Mouse (Mus musculus) hindbrain, embryonic 16.5 days (tissue): Measurements from ENCODE around the gene Pom121. TPM values are rescaled to one million over a fixed set of nuclear protein-coding genes. Genes with fewer than 3 reads are reported as not detected.
A peak's percentile ranks its signal among the peaks of the same experiment; 100 is the strongest.

Source experiments
- ATAC-seq: fragments of 200-750 bp; cut with Nextera tagmentation; 2 replicates; pipeline ENCODE4 v1.8.0; 2017; ENCODE audit warnings: moderate TSS enrichment, moderate library complexity
- H3K27ac ChIP-seq: fragments of 300-500 bp; sonication (generic); 2 replicates; pipeline ENCODE4 v1.5.1; 2014; ENCODE audit warnings: low read depth, mild to moderate bottlenecking, control low read depth, low read length, moderate library complexity
- H3K27me3 ChIP-seq: fragments of 300-500 bp; sonication (generic); replicated peaks from 2 replicates; pipeline ENCODE4 v1.6.1; 2014; ENCODE audit warnings: low read length; ENCODE audit not compliant: control insufficient read depth, insufficient read depth
- H3K36me3 ChIP-seq: fragments of 300-500 bp; sonication (generic); 2 replicates; pipeline ENCODE4 v1.6.1; 2014; ENCODE audit warnings: mild to moderate bottlenecking, low read length, moderate library complexity, mixed read lengths; ENCODE audit not compliant: control insufficient read depth, insufficient read depth
- H3K4me1 ChIP-seq: fragments of 300-500 bp; sonication (generic); 2 replicates; pipeline ENCODE4 v1.6.1; 2014; ENCODE audit warnings: low read depth, low read length; ENCODE audit not compliant: control insufficient read depth, insufficient read depth
- H3K4me2 ChIP-seq: fragments of 300-500 bp; sonication (generic); 2 replicates; pipeline ENCODE4 v1.6.1; 2014; ENCODE audit warnings: mild to moderate bottlenecking, low read length, control low read depth, moderate library complexity
- H3K4me3 ChIP-seq: fragments of 300-500 bp; sonication (generic); 2 replicates; pipeline ENCODE4 v1.5.1; 2014; ENCODE audit warnings: mild to moderate bottlenecking, low read length, control low read depth, moderate library complexity
- H3K9ac ChIP-seq: fragments of 300-500 bp; sonication (generic); 2 replicates; pipeline ENCODE4 v1.6.1; 2014; ENCODE audit warnings: low read depth, mild to moderate bottlenecking, control low read depth, low read length, moderate library complexity
- H3K9me3 ChIP-seq: fragments of 300-500 bp; sonication (generic); 2 replicates; pipeline ENCODE4 v1.6.1; 2014; ENCODE audit warnings: mild to moderate bottlenecking, low read length, moderate library complexity; ENCODE audit not compliant: control insufficient read depth
- WGBS: fragments of 180-500 bp; shearing (Covaris S2); extraction: QIAGEN DNeasy Blood & Tissue Kit; methylation state at CpG from one replicate; pipeline ENCODE4 v1.1.7; 2014; 5-methylcytosine and 5-hydroxymethylcytosine counted together
- polyA plus RNA-seq: library from polyadenylated mRNA; unstranded; fragments of >200 nt; fragmentation: Nextera tagmentation; extraction: Ambion mirVana; gene quantifications from 2 replicates; pipeline ENCODE4 v1.2.1, GENCODE M21; 2015

Gene Pom121
- 7.4 and 9.1 TPM in 2 replicates for polyA plus RNA-seq

DNA sequence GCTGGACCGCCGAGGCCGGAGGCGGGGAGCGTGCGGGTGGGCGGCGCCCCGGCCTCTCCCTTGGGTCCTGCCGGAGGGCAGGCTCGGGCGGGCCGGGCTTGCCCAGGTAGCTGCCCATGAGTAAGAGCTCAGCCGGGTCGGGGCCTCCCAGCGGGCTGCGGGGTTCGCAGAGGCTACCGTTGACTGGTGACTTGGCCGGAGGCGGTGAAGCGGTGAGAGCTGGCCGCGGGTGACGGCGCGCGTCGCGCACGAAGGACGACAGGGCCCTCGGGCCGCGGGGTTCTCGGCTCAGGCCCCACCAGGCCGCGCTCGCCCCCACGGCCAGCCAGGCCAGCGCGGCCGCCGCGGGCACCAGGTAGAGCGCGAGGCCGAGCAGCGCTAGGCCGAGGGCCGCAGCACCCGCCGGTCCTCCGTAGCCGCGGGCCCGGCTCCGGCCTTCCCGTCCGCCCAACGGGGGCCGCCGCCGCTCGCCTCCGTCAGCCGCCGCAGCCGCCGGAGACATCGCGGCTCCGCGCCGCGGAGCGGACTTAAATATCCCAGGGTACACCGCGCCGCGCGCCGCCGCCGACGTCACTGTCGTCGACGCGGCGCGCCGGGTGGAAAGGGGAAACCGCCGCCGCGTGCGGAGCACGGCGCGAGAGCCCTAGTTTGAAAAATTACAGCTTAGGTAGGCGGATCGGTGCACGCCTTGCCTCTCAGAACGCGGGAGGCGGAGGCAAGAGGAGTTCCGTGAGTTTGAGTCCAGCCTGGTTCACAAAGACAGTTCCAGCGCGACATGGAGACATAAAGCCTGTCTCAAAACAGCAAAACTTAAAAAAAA, at the start of gene Pom121:
Pom121 (minus strand) TSS at position 543 of the 820 bp plus-strand sequence.
- Histone ChIP-seq H3K9ac (peak within 1 kb of the TSS; percentile 98), H3K27me3 (0 out of 2 replicates have a peak, but pooled peaks cover 1% of the 10 kb centered on the region), H3K4me2 (peak within 1 kb of the TSS; percentile 89), H3K27ac (peak within 1 kb of the TSS; percentile 84), H3K36me3 (peaks cover 18% of the 10 kb centered on the region), H3K9me3 (no peaks in the 10 kb centered on the region), H3K4me1 (peaks cover 17% of the 10 kb centered on the region), H3K4me3 (peak within 1 kb of the TSS; percentile 99)
- under 1% methylated on average over 43 of the region's 110 CpGs for WGBS
- peak; percentile 94 for ATAC-seq

DNA sequence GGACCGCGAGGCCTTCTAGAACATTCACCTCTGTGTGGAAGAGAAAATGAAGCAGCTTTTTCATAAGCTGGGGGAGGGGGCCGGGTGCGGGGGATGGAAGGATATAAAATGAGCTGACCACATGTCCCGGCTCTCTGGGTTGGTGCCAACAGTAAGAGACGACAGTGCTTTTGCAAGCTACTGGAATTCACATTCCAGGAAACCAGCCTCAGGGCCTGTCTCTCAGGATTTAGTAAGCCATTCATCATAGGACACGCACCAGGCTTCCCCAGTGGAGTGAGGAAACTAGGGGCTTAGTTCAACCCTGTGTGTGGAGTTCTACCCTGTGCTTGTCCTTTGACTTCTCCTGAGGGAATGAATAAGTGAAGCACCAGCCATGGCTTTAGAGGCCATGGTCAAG, 48.1 kb upstream of the Pom121 start:
- 65% methylated on average over 7 of the region's 7 CpGs for WGBS
- Histone ChIP-seq H3K4me3 (no peak overlapping the region), H3K4me1 (no peaks in the 10 kb centered on the region), H3K9me3 (no peaks in the 10 kb centered on the region), H3K4me2 (no peak overlapping the region), H3K36me3 (peaks cover 28% of the 10 kb centered on the region), H3K27ac (no peak overlapping the region), H3K9ac (no peak overlapping the region), H3K27me3 (no peaks in the 10 kb centered on the region)
- no peak for ATAC-seq

- Histone ChIP-seq H3K9ac (no peak overlapping the region), H3K4me3 (no peak overlapping the region), H3K4me2 (no peak overlapping the region), H3K4me1 (no peaks in the 10 kb centered on the region), H3K9me3 (0 out of 2 replicates have a peak, but pooled peaks cover 3% of the 10 kb centered on the region), H3K27ac (no peak overlapping the region), H3K27me3 (no peaks in the 10 kb centered on the region), H3K36me3 (peaks cover 40% of the 10 kb centered on the region)
- ATAC-seq = no peak
- WGBS = 96% methylated on average over 10 of the region's 10 CpGs
Measured at GRCm38 (mm10) chr5:135435039-135435438, 40.7 kb upstream of the Pom121 start.

- Histone ChIP-seq H3K4me3 (no peak overlapping the region), H3K4me2 (no peak overlapping the region), H3K9me3 (0 out of 2 replicates have a peak, but pooled peaks cover 3% of the 10 kb centered on the region), H3K27ac (no peak overlapping the region), H3K4me1 (no peaks in the 10 kb centered on the region), H3K9ac (no peak overlapping the region), H3K27me3 (no peaks in the 10 kb centered on the region), H3K36me3 (peaks cover 40% of the 10 kb centered on the region)
- ATAC-seq = no peak
- 99% methylated on average over 4 of the region's 4 CpGs for WGBS
Measured at GRCm38 (mm10) chr5:135433861-135434260, 39.5 kb upstream of the Pom121 start.

GRCm38 (mm10) chr5:135431111-135431510, 36.8 kb upstream of the Pom121 start:
- WGBS = 72% methylated on average over 6 of the region's 6 CpGs
- no peak overlapping the region for H3K4me2 ChIP-seq
- no peak for ATAC-seq
- no peak overlapping the region for H3K4me3 ChIP-seq
- peaks cover 42% of the 10 kb centered on the region for H3K36me3 ChIP-seq
- no peaks in the 10 kb centered on the region for H3K4me1 ChIP-seq
- H3K27ac ChIP-seq = no peak overlapping the region
- H3K27me3 ChIP-seq = no peaks in the 10 kb centered on the region
- H3K9me3 ChIP-seq = 0 out of 2 replicates have a peak, but pooled peaks cover 3% of the 10 kb centered on the region
- H3K9ac ChIP-seq = no peak overlapping the region

DNA sequence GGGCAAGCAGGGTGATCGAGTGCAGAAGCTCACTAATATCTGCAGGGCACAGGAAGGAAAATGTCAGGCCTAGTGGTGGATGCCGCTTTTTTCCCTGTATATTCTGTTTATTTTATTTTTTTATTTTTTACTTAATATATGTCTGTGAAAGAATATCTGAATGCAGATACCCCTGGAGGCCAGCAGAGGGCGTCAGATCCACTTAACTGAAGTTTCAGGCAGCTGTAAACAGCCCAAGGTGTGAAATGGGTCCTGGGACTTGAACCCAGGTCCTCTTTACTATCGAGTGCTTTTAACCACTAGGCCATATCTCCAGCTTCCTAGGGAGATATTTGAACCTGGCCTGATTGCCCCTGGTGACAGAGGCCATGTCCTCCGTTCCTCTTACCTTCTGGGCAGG, 34.4 kb upstream of the Pom121 start:
- Histone ChIP-seq H3K36me3 (peaks cover 42% of the 10 kb centered on the region), H3K9ac (no peak overlapping the region), H3K4me1 (no peaks in the 10 kb centered on the region), H3K27ac (no peak overlapping the region), H3K27me3 (no peaks in the 10 kb centered on the region), H3K9me3 (no peaks in the 10 kb centered on the region), H3K4me3 (no peak overlapping the region), H3K4me2 (no peak overlapping the region)
- WGBS = 77% methylated on average over 5 of the region's 5 CpGs
- no peak for ATAC-seq

DNA sequence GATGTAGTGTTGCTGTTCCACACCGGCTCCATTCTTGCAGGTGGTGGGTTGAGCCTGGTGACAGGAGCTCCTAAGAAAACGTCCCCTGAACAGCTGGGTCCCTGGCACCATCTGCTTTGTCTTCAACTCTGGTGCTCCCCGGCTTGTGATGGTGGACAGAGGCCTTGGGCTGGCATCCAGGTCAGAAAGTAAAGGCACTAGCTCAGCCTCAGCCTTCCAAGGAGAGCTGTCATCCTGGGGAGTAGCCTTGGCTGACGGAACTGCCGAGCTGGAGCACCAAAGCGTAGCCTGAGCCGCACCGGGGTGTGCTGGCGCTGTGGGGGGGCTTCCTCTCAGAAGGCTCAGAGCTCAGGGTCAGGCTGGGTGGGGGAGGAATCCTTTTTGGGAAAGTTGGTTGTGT, 15.9 kb upstream of the Pom121 start:
- H3K4me3 ChIP-seq = no peak overlapping the region
- WGBS = 90% methylated on average over 9 of the region's 9 CpGs
- H3K36me3 ChIP-seq = peaks cover 15% of the 10 kb centered on the region
- no peaks in the 10 kb centered on the region for H3K9me3 ChIP-seq
- no peaks in the 10 kb centered on the region for H3K4me1 ChIP-seq
- H3K9ac ChIP-seq = no peak overlapping the region
- H3K4me2 ChIP-seq = no peak overlapping the region
- ATAC-seq = no peak
- H3K27ac ChIP-seq = no peak overlapping the region
- no peaks in the 10 kb centered on the region for H3K27me3 ChIP-seq

- Histone ChIP-seq H3K4me3 (no peak overlapping the region), H3K27ac (no peak overlapping the region), H3K9ac (no peak overlapping the region), H3K27me3 (no peaks in the 10 kb centered on the region), H3K4me1 (no peaks in the 10 kb centered on the region), H3K36me3 (peaks cover 12% of the 10 kb centered on the region), H3K4me2 (no peak overlapping the region), H3K9me3 (no peaks in the 10 kb centered on the region)
- 89% methylated on average over 4 of the region's 4 CpGs for WGBS
- no peak for ATAC-seq
Measured at GRCm38 (mm10) chr5:135408114-135408513, 13.8 kb upstream of the Pom121 start.

DNA sequence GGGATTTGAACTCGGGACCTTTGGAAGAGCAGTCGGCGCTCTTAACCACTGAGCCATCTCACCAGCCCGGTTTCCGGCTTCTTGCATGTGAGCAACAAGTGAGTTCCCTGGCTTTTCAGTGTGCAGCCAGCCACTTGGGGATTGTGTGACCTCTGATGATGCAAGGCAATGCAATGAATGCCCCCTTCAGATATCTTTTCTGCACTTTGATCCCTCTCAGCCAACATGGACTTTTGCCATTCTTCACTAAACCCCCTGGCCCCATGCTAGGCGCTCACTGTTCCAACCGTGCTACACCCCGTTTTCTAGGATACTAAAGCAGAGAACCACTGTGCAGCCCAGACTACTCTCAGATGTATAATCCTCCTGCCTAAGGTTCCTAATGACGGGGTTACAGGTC, 11.1 kb upstream of the Pom121 start:
- Histone ChIP-seq H3K4me2 (no peak overlapping the region), H3K4me1 (no peaks in the 10 kb centered on the region), H3K9me3 (no peaks in the 10 kb centered on the region), H3K4me3 (no peak overlapping the region), H3K36me3 (no peaks in the 10 kb centered on the region; the same call in 1 of the 2 replicates), H3K27me3 (no peaks in the 10 kb centered on the region), H3K27ac (no peak overlapping the region), H3K9ac (no peak overlapping the region)
- no peak for ATAC-seq
- 85% methylated on average over 9 of the region's 9 CpGs for WGBS
